Mouse (Mus musculus) testis, postnatal 14 days (tissue): ENCODE measurements around the gene Pitpnc1.

Source experiments
- DNase-seq: peaks from one replicate; pipeline ENCODE4 v3.0.0; 2021; ENCODE audit warnings: low spot score

Pitpnc1 gene

GRCm38 (mm10) chr11:107325739-107326725, 144.5 kb downstream of the Pitpnc1 start:
- no peak for DNase-seq

DNA sequence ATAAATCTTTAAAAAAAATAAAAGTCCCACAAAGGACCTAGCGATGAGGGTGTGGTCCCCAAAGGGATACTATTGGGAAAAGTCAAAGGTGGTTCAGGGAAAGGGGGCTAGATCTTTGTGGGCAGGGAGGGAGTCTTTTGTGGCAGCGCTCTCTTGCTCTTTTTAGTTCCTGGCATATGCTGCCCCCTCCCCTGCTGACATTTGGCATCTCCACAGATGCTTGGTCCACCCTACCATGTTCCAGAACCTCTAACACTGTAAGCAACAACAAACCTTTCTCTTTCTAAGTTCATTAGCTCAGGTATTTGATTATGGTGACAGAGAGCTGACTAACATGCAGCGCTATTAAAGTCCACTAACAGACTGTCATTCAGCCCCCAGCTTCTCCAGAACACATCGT, 145.3 kb downstream of the Pitpnc1 start:
- DNase-seq = no peak

DNA sequence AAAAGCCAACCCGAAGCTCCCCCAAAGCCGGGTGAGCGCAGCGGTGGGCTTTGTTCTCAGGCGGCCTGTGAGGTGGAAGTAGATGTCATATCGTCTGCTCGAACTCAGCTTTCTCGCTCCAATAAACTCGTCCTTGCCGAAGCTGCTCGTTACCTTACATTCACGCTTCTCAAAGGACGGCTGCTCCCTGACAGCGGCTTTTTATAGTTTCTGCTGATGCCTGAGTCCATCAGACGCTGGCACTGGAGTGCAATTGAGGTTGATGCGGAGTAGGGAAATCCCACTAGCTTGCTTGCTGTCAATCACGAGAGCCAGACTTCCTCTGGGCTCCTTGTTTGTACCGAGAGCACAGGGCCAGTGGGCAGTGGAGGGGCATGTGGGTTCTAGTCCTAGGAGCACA, 147.3 kb downstream of the Pitpnc1 start:
- DNase-seq = no peak

- no peak for DNase-seq
These were observed 148.3 kb downstream of the Pitpnc1 start for GRCm38 (mm10) chr11:107322226-107322625.

DNA sequence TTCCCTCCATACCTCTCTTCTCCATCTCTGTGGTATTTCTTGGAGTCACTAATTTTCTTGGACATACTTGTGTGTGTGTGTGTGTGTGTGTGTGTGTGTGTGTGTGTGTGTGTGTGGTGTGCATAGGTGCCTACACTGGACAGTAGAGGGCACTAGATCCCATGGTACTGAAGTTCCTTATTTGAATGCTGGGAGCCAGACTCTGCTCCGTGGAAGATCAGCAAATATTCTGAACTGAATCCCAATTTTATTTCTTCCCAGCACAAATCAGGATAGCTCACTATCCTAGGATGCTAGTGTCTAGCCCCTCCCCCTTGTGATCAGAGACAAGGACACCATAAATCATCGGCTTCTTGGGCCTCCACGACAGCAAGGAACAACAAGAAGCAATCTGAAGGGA, 148.7 kb downstream of the Pitpnc1 start:
- no peak for DNase-seq

GRCm38 (mm10) chr11:107319861-107320260, 150.6 kb downstream of the Pitpnc1 start:
- DNase-seq = peak; percentile 66

GRCm38 (mm10) chr11:107317653-107318281, 152.7 kb downstream of the Pitpnc1 start:
- DNase-seq = no peak

- no peak for DNase-seq
These were observed 155.0 kb downstream of the Pitpnc1 start for GRCm38 (mm10) chr11:107315475-107315874.

- no peak for DNase-seq
These were observed 160.0 kb downstream of the Pitpnc1 start for GRCm38 (mm10) chr11:107310338-107311121.

GRCm38 (mm10) chr11:107306170-107306569, 164.3 kb downstream of the Pitpnc1 start:
- DNase-seq = no peak

- DNase-seq = no peak
These were observed 168.4 kb downstream of the Pitpnc1 start for GRCm38 (mm10) chr11:107302141-107302540.

DNA sequence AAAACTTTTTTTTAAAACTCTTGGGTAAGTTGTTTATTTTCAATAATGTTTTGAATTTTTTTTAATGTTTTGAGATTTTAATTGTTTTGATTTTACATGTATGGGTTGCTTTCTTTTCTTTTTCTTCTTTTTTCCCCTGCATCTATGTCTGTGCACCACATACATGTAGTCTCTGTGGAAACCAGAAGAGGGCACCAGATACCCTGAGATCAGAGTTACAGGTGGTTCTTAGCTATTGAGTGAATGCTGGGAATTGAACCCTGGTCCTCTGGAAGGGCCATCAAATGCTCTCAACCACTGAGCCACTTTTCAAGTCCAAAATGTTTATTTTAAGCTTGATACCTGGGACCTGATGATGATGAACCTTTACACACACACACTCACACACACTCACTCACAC, 170.3 kb downstream of the Pitpnc1 start:
- no peak for DNase-seq

DNA sequence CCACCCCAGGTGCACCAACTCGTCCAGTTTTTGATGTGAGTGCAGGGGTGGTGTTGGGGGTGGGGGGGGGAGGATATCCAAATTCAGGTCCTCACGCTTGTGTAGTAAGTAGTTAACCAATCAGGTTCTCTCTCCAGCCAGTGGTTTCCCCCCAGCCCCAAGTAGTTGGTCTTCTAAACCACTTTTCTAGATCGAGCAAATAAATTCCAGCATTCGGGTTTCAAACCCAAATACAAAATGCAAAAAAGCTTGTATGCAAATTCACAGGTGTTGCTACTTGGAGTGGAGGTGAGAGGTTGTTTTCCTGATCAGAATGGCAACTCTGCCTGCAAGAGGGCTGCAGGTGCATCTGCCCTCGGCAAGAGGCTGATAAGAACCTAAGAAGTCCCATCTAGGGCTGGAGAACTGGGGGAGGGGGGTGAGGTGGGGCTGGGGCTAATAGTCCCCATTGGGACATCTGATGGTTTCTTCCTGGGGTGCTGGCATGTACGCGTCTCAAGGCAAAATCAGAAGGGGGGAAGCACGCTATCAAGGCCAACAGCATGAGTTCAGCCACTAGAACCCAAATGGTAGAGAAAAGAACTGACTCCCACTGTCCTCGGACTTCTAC, 170.9 kb downstream of the Pitpnc1 start:
- DNase-seq = no peak

- DNase-seq = no peak
These were observed 174.3 kb downstream of the Pitpnc1 start for GRCm38 (mm10) chr11:107296176-107296575.

GRCm38 (mm10) chr11:107292036-107292435, 178.5 kb downstream of the Pitpnc1 start:
- DNase-seq = no peak

- DNase-seq = no peak
These were observed 182.3 kb downstream of the Pitpnc1 start for GRCm38 (mm10) chr11:107288186-107288563.

DNA sequence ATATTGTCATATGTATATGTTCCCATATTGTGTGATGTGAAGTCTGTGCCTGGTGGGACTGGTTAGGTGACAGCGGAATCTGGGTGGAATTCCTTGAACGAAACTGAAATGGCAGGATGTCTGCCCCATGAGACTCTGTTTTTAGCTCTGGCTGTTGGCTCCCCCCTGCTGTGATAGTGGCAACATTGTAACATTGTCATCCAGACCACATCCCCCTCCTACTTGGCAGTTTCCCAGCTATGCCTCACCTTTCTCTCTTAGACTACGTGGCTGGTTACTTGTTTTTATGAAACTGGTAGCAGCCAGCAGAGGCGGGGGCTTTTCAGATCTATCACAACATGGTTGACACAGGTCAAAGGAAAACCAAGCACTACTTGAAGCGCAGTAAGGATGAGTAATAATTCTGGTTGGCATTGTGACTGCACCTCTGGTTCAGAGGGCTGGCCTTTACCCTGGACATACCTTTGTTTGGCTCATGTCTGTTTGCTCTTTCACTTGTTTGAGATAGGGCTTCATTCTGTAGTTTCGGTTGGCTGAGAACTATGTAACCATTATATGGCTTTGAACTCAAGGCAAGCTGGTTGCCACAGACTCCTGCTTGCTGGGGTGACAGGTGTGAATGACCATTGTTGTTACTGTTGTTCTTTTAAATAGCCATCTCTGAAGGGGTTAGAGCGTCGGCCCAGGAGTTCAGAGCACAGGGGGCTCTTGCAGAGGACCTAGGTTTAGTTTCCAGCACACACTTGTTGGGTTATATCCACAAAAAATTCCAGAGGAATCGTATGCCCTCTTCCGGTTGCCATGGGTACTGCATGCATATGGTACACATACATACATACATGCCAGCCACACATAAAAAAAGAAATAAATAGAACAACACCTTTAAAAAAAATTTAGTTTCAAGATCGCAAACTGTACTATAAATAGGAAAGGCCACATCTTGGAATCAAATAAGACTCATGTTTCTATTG, 183.0 kb downstream of the Pitpnc1 start:
- DNase-seq = peak; percentile 83

DNA sequence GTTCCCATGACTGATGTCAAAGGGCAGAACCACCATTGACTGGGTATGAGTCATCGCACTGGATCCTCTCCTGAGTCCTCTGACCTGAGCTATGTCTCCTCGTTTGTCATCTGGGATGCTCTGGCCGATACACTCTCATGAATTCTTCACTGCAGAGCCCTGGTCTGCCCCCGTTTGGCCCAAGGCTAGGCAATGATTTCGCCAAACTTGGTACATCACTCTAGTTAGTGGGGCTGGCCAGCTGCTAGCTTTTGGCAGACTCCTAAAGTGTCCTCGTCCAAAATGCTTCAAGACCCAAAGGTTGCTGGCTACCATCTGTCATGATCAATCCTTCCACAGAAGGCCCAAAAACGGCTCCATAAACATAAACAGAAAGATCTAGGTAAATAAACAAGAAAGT, 184.8 kb downstream of the Pitpnc1 start:
- DNase-seq = no peak

GRCm38 (mm10) chr11:107283632-107284031, 186.9 kb downstream of the Pitpnc1 start:
- DNase-seq = no peak

GRCm38 (mm10) chr11:107282481-107282880, 188.0 kb downstream of the Pitpnc1 start:
- DNase-seq = no peak

DNA sequence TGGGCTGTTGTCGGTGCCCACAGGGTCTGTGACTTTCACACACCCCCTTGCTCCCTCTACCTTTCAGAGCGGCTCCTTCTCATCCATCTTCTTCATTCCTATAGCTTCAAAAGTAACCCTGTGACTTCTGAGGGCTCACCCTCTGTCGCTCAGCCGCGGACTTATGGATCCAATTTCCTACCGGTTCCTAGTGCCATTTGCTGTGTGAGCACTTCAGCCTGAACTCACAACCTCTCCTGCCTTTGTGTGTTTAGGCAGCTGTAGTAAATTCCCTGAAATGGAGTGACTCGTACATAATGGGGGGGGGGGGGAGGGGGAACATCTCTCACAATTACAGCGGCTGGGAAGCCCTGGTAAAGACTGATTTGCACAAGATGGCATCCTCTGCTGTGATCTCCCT, 191.2 kb downstream of the Pitpnc1 start:
- DNase-seq = no peak
